Comparison of ENCODE assay signal across 27 mouse cellular contexts in genomic region chr11:119636371-119636883, GRCm38 (mm10). TPM values are rescaled to one million over a fixed set of nuclear protein-coding genes. Genes with fewer than 3 reads are reported as not detected.
A peak's percentile ranks its signal among the peaks of the same experiment; 100 is the strongest.
DNase-seq lines count a peak whose midpoint lies in the region; ATAC-seq lines count a peak whose summit lies in the region.
"Had no signal": no experiment of that assay in that cellular context is flagged by ENCODE, and none has a peak within 500 bp of the region (broad histone marks: within the 10 kb centered on the region; RNA-seq: fewer than 3 reads in every experiment).

No protein-coding gene starts in this region.

- H3K27ac ChIP-seq in midbrain, embryonic 11.5 days (ENCODE audit: low read depth, low read length) = no peak overlapping the region
- no peak overlapping the region for H3K27ac ChIP-seq in midbrain, embryonic 13.5 days
- H3K27ac ChIP-seq: embryonic facial prominence, embryonic 15.5 days; gastrocnemius, adult 2 months; heart, embryonic 15.5 days; hindbrain, embryonic 10.5 days; hindbrain, embryonic 13.5 days; intestine, embryonic 15.5 days had no signal

- 92% methylated on average over 4 of the region's 4 CpGs for WGBS in midbrain, embryonic 11.5 days
- WGBS in midbrain, embryonic 13.5 days = 97% methylated on average over 4 of the region's 4 CpGs

- no peaks in the 10 kb centered on the region for H3K36me3 ChIP-seq in midbrain, embryonic 11.5 days (ENCODE audit: control insufficient read depth, insufficient read depth, low read length)
- no peaks in the 10 kb centered on the region for H3K36me3 ChIP-seq in midbrain, embryonic 13.5 days
- H3K36me3 ChIP-seq: embryonic facial prominence, embryonic 12.5 days; embryonic facial prominence, embryonic 15.5 days; heart, embryonic 12.5 days; heart, embryonic 15.5 days; hindbrain, embryonic 13.5 days; intestine, embryonic 15.5 days had no signal

- H3K4me1 ChIP-seq in midbrain, embryonic 11.5 days (ENCODE audit: control insufficient read depth, insufficient read depth, low read length) = no peaks in the 10 kb centered on the region
- H3K4me1 ChIP-seq in midbrain, embryonic 13.5 days (replicated peaks) = peaks cover 19% of the 10 kb centered on the region

- DNase-seq in adrenal gland, adult 8-10 months = peak; percentile 42
- DNase-seq in adrenal gland, postnatal 25 days = no peak
- peak; percentile 21 for DNase-seq in midbrain, embryonic 11.5 days (ENCODE audit: low spot score, missing footprints)
- peak; percentile 55 for DNase-seq in brain, adult 2 months (ENCODE audit: low read depth, low spot score)
- DNase-seq in heart, adult 9 months (ENCODE audit: low spot score in 2 of 2) = no peak
- DNase-seq: cerebellum, adult 11 months; cerebellum, adult 9-11 months; cerebellum, postnatal 25 days; forebrain, postnatal 0 days; gastrocnemius, adult 2 months; gastrocnemius, postnatal 14 days; heart, adult 11 months; heart, postnatal 10 days; heart, postnatal 36 days; kidney, adult 11 months had no signal

- no peak overlapping the region for H3K9ac ChIP-seq in midbrain, embryonic 11.5 days (ENCODE audit: low read length)
- H3K9ac ChIP-seq in midbrain, embryonic 13.5 days (replicated peaks) = no peak overlapping the region
- H3K9ac ChIP-seq: embryonic facial prominence, embryonic 12.5 days; embryonic facial prominence, embryonic 15.5 days; forebrain, postnatal 0 days; heart, embryonic 12.5 days; heart, embryonic 15.5 days; hindbrain, embryonic 13.5 days; intestine, embryonic 15.5 days had no signal

- H3K4me2 ChIP-seq in midbrain, embryonic 11.5 days = no peak overlapping the region
- no peak overlapping the region for H3K4me2 ChIP-seq in midbrain, embryonic 13.5 days (replicated peaks)
- H3K4me2 ChIP-seq: embryonic facial prominence, embryonic 12.5 days; embryonic facial prominence, embryonic 15.5 days; heart, embryonic 12.5 days; heart, embryonic 15.5 days; hindbrain, embryonic 13.5 days; intestine, embryonic 15.5 days had no signal

- no peaks in the 10 kb centered on the region for H3K9me3 ChIP-seq in midbrain, embryonic 11.5 days (ENCODE audit: control insufficient read depth, low read length)
- H3K9me3 ChIP-seq in midbrain, embryonic 13.5 days = no peaks in the 10 kb centered on the region
- H3K9me3 ChIP-seq: embryonic facial prominence, embryonic 12.5 days; embryonic facial prominence, embryonic 15.5 days; G1E; heart, embryonic 12.5 days; heart, embryonic 15.5 days; hindbrain, embryonic 10.5 days; hindbrain, embryonic 13.5 days; intestine, embryonic 15.5 days had no signal

- H3K4me3 ChIP-seq in midbrain, embryonic 11.5 days (ENCODE audit: low read depth, low read length) = no peak overlapping the region
- no peak overlapping the region for H3K4me3 ChIP-seq in midbrain, embryonic 13.5 days (replicated peaks)
- H3K4me3 ChIP-seq: embryonic facial prominence, embryonic 12.5 days; embryonic facial prominence, embryonic 15.5 days; gastrocnemius, adult 2 months; heart, embryonic 12.5 days; heart, embryonic 15.5 days; hindbrain, embryonic 10.5 days; hindbrain, embryonic 13.5 days; intestine, embryonic 15.5 days had no signal

- H3K27me3 ChIP-seq in midbrain, embryonic 11.5 days (ENCODE audit: control insufficient read depth, insufficient read depth, low read length) = no peaks in the 10 kb centered on the region
- no peaks in the 10 kb centered on the region for H3K27me3 ChIP-seq in midbrain, embryonic 13.5 days
- H3K27me3 ChIP-seq: CH12.LX; embryonic facial prominence, embryonic 12.5 days; embryonic facial prominence, embryonic 15.5 days; heart, embryonic 12.5 days; heart, embryonic 15.5 days; hindbrain, embryonic 13.5 days; intestine, embryonic 15.5 days had no signal

- no peak for ATAC-seq in midbrain, embryonic 11.5 days (ENCODE audit: low FRiP score)
- ATAC-seq in midbrain, embryonic 13.5 days = no peak
- ATAC-seq: forebrain, embryonic 14.5 days; forebrain, postnatal 0 days; hindbrain, embryonic 16.5 days; intestine, embryonic 15.5 days had no signal

RNA-seq across cellular contexts. Expression of gene Rptor, which starts 33.7 kb away (rescaled TPM):
- total RNA-seq in adrenal gland, adult 8-10 months (2022) = 10 to 100 TPM; 57.6 to 74.5 (median 59.9) TPM
- 50.8 and 62.6 TPM in 2 replicates for total RNA-seq in adrenal gland, postnatal 25 days (2021)
- 8.7 and 11.1 TPM in 2 replicates for polyA plus RNA-seq in midbrain, embryonic 11.5 days (2014; fragmentation: Nextera tagmentation; extraction: Ambion mirVana)
- 9.7 and 11.7 TPM in 2 replicates for polyA plus RNA-seq in midbrain, embryonic 13.5 days (2015; fragmentation: Nextera tagmentation; extraction: Ambion mirVana)

Comparison
In these comparisons a context has a peak if more than half of its experiments do, and no peak if none do; other contexts are left out.
1. DNase-seq: peak in adrenal gland, adult 8-10 months (single experiment), midbrain, embryonic 11.5 days (single experiment) and brain, adult 2 months (single experiment); none in adrenal gland, postnatal 25 days (single experiment) and heart, adult 9 months (0 of 2).